Mouse (Mus musculus) liver, embryonic 14.5 days (tissue): Measurements from ENCODE around the gene Ccdc13. TPM values are rescaled to one million over a fixed set of nuclear protein-coding genes. Genes with fewer than 3 reads are reported as not detected.

Experiments used
- ATAC-seq: fragments of 200-750 bp; cut with Nextera tagmentation; 2 replicates; pipeline ENCODE4 v1.8.0; 2017; ENCODE audit warnings: moderate number of reproducible peaks, mild to moderate bottlenecking, moderate library complexity; ENCODE audit not compliant: insufficient read depth
- DNase-seq, 3 experiments: peaks; one replicate each; pipeline ENCODE4 v3.0.0-alpha.2; 2012 to 2013; ENCODE audit warnings: low read depth in 3 of 3, low spot score in 3 of 3
- H3K27ac ChIP-seq: fragments of 300-500 bp; sonication (generic); 2 replicates; pipeline ENCODE4 v1.5.1; 2014; ENCODE audit warnings: moderate library complexity, mild to moderate bottlenecking, control low read depth, inconsistent platforms
- H3K27me3 ChIP-seq: fragments of 300-500 bp; sonication (generic); 2 replicates; pipeline ENCODE4 v1.6.1; 2014; ENCODE audit warnings: mild to moderate bottlenecking, low read length, moderate library complexity; ENCODE audit not compliant: control insufficient read depth, insufficient read depth
- H3K36me3 ChIP-seq: fragments of 300-500 bp; sonication (generic); replicated peaks from 2 replicates; pipeline ENCODE4 v1.6.1; 2014; ENCODE audit warnings: low read depth; ENCODE audit not compliant: control insufficient read depth, insufficient read depth
- H3K4me1 ChIP-seq, 2 experiments: fragments of 200-500 bp in 1 of 2; fragments of 300-500 bp in 1 of 2; sonication (generic) in 1 of 2; replicated peaks; 2 replicates each; pipeline ENCODE4 v1.6.1; 2012 to 2014; ENCODE audit warnings: antibody characterized with exemption in 1 of 2, inconsistent platforms in 1 of 2, low read length in 1 of 2; ENCODE audit not compliant: control insufficient read depth in 2 of 2, insufficient read depth in 2 of 2
- H3K4me2 ChIP-seq: fragments of 300-500 bp; sonication (generic); 2 replicates; pipeline ENCODE4 v1.6.1; 2014; ENCODE audit warnings: low read depth, mild to moderate bottlenecking, control low read depth, moderate library complexity
- H3K4me3 ChIP-seq, 2 experiments: fragments of 200-500 bp in 1 of 2; fragments of 300-500 bp in 1 of 2; sonication (generic) in 1 of 2; 2 replicates each; pipeline ENCODE4 v1.5.1; 2012 to 2014; ENCODE audit warnings: low read depth in 2 of 2, low read length in 2 of 2, mild to moderate bottlenecking in 2 of 2, control low read depth in 1 of 2, inconsistent platforms in 1 of 2, moderate library complexity in 1 of 2; ENCODE audit not compliant: insufficient read depth in 1 of 2
- H3K9ac ChIP-seq: fragments of 300-500 bp; sonication (generic); replicated peaks from 2 replicates; pipeline ENCODE4 v1.6.1; 2014; ENCODE audit warnings: mild to moderate bottlenecking, control low read depth, moderate library complexity
- H3K9me3 ChIP-seq: fragments of 300-500 bp; sonication (generic); 2 replicates; pipeline ENCODE4 v1.6.1; 2016; ENCODE audit warnings: low read length, mixed read lengths; ENCODE audit not compliant: control insufficient read depth
- CTCF ChIP-seq: IDR thresholded peaks from 2 replicates; pipeline ENCODE4 v1.5.1; 2016; ENCODE audit warnings: antibody characterized with exemption, low read depth, control low read depth
- EP300 ChIP-seq: IDR thresholded peaks from 2 replicates; pipeline ENCODE4 v1.6.1; 2016; ENCODE audit warnings: antibody characterized with exemption, low read depth
- WGBS: fragments of 180-500 bp; shearing (Covaris S2); extraction: QIAGEN DNeasy Blood & Tissue Kit; methylation state at CpG from one replicate; pipeline ENCODE4 v1.1.7; 2014; ENCODE audit not compliant: insufficient replicate concordance; 5-methylcytosine and 5-hydroxymethylcytosine counted together
- polyA plus RNA-seq, 2 experiments: library from polyadenylated mRNA; depleted of rRNA in 1 of 2; stranded (reverse) in 1 of 2; unstranded in 1 of 2; fragments of >200 nt; fragmentation: Nextera tagmentation in 1 of 2; extraction: Ambion mirVana in 1 of 2; gene quantifications; 2 replicates each; pipeline versions ENCODE4 v1.2.1 to v1.2.3; 2012 to 2014

Ccdc13 gene
- polyA plus RNA-seq, 2 experiments = not detected

GRCm38 (mm10) chr9:121820765-121821164, 18.5 kb downstream of the Ccdc13 start:
- Histone ChIP-seq H3K36me3 (no peaks in the 10 kb centered on the region), H3K27ac (no peak overlapping the region)
- 59% methylated on average over 5 of the region's 5 CpGs for WGBS

GRCm38 (mm10) chr9:121819771-121820471, 19.3 kb downstream of the Ccdc13 start:
- no peaks in the 10 kb centered on the region for H3K36me3 ChIP-seq
- no peaks in the 10 kb centered on the region for H3K9me3 ChIP-seq
- H3K4me1 ChIP-seq = no peaks in the 10 kb centered on the region
- WGBS = 59% methylated on average over 7 of the region's 7 CpGs
- DNase-seq = no peak
- H3K27me3 ChIP-seq = no peaks in the 10 kb centered on the region
- TF ChIP-seq EP300 (no peak), CTCF (no peak)
- H3K4me3 ChIP-seq = no peak overlapping the region
- no peak overlapping the region for H3K27ac ChIP-seq
- no peak overlapping the region for H3K4me2 ChIP-seq
- no peak overlapping the region for H3K9ac ChIP-seq
- ATAC-seq = no peak

More at GRCm38 (mm10) chr9:121820765-121821164, 18.5 kb downstream of the Ccdc13 start:
- ATAC-seq (no peak), DNase-seq (no peak)
- Histone ChIP-seq H3K4me1 (no peaks in the 10 kb centered on the region), H3K27me3 (no peaks in the 10 kb centered on the region), H3K4me3 (no peak overlapping the region), H3K9me3 (no peaks in the 10 kb centered on the region), H3K9ac (no peak overlapping the region), H3K4me2 (no peak overlapping the region)
- TF ChIP-seq CTCF (no peak), EP300 (no peak)

- Histone ChIP-seq H3K27ac (no peak overlapping the region), H3K27me3 (no peaks in the 10 kb centered on the region), H3K4me1 (no peaks in the 10 kb centered on the region), H3K4me2 (no peak overlapping the region), H3K4me3 (no peak overlapping the region), H3K9me3 (no peaks in the 10 kb centered on the region), H3K9ac (no peak overlapping the region), H3K36me3 (no peaks in the 10 kb centered on the region)
- WGBS = 68% methylated on average over 9 of the region's 9 CpGs
- ATAC-seq = no peak
- DNase-seq = no peak
- TF ChIP-seq EP300 (no peak), CTCF (no peak)
Measured at GRCm38 (mm10) chr9:121819073-121819770, 20.0 kb downstream of the Ccdc13 start.

GRCm38 (mm10) chr9:121815183-121815582, 24.1 kb downstream of the Ccdc13 start:
- no peak overlapping the region for H3K4me2 ChIP-seq
- ATAC-seq (no peak), DNase-seq (no peak)
- H3K36me3 ChIP-seq = no peaks in the 10 kb centered on the region
- WGBS = 16% methylated on average over 6 of the region's 6 CpGs
- TF ChIP-seq EP300 = no peak
- no peak for TF ChIP-seq CTCF
- H3K27me3 ChIP-seq = no peaks in the 10 kb centered on the region
- H3K9ac ChIP-seq = no peak overlapping the region
- H3K9me3 ChIP-seq = no peaks in the 10 kb centered on the region
- H3K4me3 ChIP-seq = no peak overlapping the region
- no peaks in the 10 kb centered on the region for H3K4me1 ChIP-seq
- no peak overlapping the region for H3K27ac ChIP-seq

- Histone ChIP-seq H3K4me1 (no peaks in the 10 kb centered on the region), H3K9ac (no peak overlapping the region), H3K36me3 (no peaks in the 10 kb centered on the region), H3K27ac (no peak overlapping the region), H3K4me3 (no peak overlapping the region), H3K27me3 (no peaks in the 10 kb centered on the region), H3K4me2 (no peak overlapping the region), H3K9me3 (no peaks in the 10 kb centered on the region)
- DNase-seq = no peak
- no peak for ATAC-seq
- 51% methylated on average over 15 of the region's 15 CpGs for WGBS
- TF ChIP-seq EP300 (no peak), CTCF (no peak)
Measured at GRCm38 (mm10) chr9:121810081-121810821, 29.0 kb downstream of the Ccdc13 start.
